Comparison of ENCODE assay signal across 30 mouse cellular contexts in genomic region chr19:28181171-28181570, GRCm38 (mm10).
"Had no signal": no experiment of that assay in that cellular context is flagged by ENCODE, and none has a peak within 500 bp of the region (broad histone marks: within the 10 kb centered on the region; RNA-seq: fewer than 3 reads in every experiment).

No protein-coding gene starts in this region.

- ATAC-seq: liver, embryonic 12.5 days; lung, postnatal 0 days; midbrain, embryonic 13.5 days; midbrain, embryonic 15.5 days; midbrain, embryonic 16.5 days had no signal

- H3K27me3 ChIP-seq: limb, embryonic 12.5 days; limb, embryonic 13.5 days; limb, embryonic 15.5 days; liver, embryonic 12.5 days; liver, embryonic 13.5 days; liver, embryonic 15.5 days; lung, embryonic 15.5 days; megakaryocyte, embryonic 14.5 days; midbrain, embryonic 12.5 days; midbrain, embryonic 13.5 days; midbrain, embryonic 15.5 days; neural tube, embryonic 12.5 days had no signal

- H3K9ac ChIP-seq: limb, embryonic 12.5 days; limb, embryonic 13.5 days; limb, embryonic 15.5 days; liver, embryonic 12.5 days; liver, embryonic 13.5 days; liver, embryonic 14.5 days; liver, embryonic 15.5 days; lung, embryonic 14.5 days; lung, embryonic 15.5 days; midbrain, embryonic 12.5 days; midbrain, embryonic 13.5 days; midbrain, embryonic 15.5 days; neural tube, embryonic 12.5 days had no signal

- H3K4me3 ChIP-seq: limb, embryonic 10.5 days; limb, embryonic 12.5 days; limb, embryonic 13.5 days; limb, embryonic 15.5 days; liver, embryonic 12.5 days; liver, embryonic 13.5 days; liver, embryonic 15.5 days; lung, embryonic 15.5 days; megakaryocyte, embryonic 14.5 days; midbrain, embryonic 10.5 days; midbrain, embryonic 12.5 days; midbrain, embryonic 13.5 days; midbrain, embryonic 15.5 days; myocyte; neural tube, embryonic 12.5 days had no signal

- DNase-seq: left cerebral cortex, postnatal 4 days; liver; liver, embryonic 13.5 days; lung, adult 18-20 months; lung, adult 2 months; lung, embryonic 14.5 days; lung, postnatal 10 days; lung, postnatal 14 days; lung, postnatal 36 days; lung, postnatal 4 days; midbrain, embryonic 14.5 days had no signal

- H3K4me1 ChIP-seq: limb, embryonic 10.5 days; limb, embryonic 12.5 days; limb, embryonic 13.5 days; limb, embryonic 15.5 days; liver, embryonic 12.5 days; liver, embryonic 13.5 days; liver, embryonic 15.5 days; lung, embryonic 15.5 days; megakaryocyte, embryonic 14.5 days; midbrain, embryonic 13.5 days; midbrain, embryonic 15.5 days; neural tube, embryonic 12.5 days had no signal

- H3K27ac ChIP-seq: limb, embryonic 10.5 days; limb, embryonic 12.5 days; limb, embryonic 13.5 days; limb, embryonic 15.5 days; liver, embryonic 12.5 days; liver, embryonic 13.5 days; liver, embryonic 14.5 days; liver, embryonic 15.5 days; lung, embryonic 15.5 days; macrophage; midbrain, embryonic 10.5 days; midbrain, embryonic 12.5 days; midbrain, embryonic 13.5 days; midbrain, embryonic 15.5 days; neural tube, embryonic 12.5 days had no signal

- H3K4me2 ChIP-seq: limb, embryonic 12.5 days; limb, embryonic 13.5 days; limb, embryonic 15.5 days; liver, embryonic 12.5 days; liver, embryonic 13.5 days; liver, embryonic 15.5 days; lung, embryonic 14.5 days; lung, embryonic 15.5 days; midbrain, embryonic 11.5 days; midbrain, embryonic 12.5 days; midbrain, embryonic 13.5 days; midbrain, embryonic 15.5 days; neural tube, embryonic 12.5 days had no signal

- H3K9me3 ChIP-seq: limb, embryonic 10.5 days; limb, embryonic 13.5 days; limb, embryonic 15.5 days; liver, embryonic 12.5 days; liver, embryonic 13.5 days; liver, embryonic 15.5 days; lung, embryonic 15.5 days; midbrain, embryonic 12.5 days; midbrain, embryonic 15.5 days; neural tube, embryonic 12.5 days had no signal

- H3K36me3 ChIP-seq: limb, embryonic 10.5 days; limb, embryonic 12.5 days; limb, embryonic 13.5 days; limb, embryonic 15.5 days; liver, embryonic 12.5 days; liver, embryonic 13.5 days; liver, embryonic 15.5 days; lung, embryonic 15.5 days; midbrain, embryonic 10.5 days; midbrain, embryonic 12.5 days; midbrain, embryonic 13.5 days; midbrain, embryonic 15.5 days; neural tube, embryonic 12.5 days had no signal
